Mouse (Mus musculus): ENCODE measurements around the gene Dab1.

GRCm38 (mm10) chr4:104368561-104369021, 749.4 kb downstream of the Dab1 start:
- no peak for TF ChIP-seq POLR2A (IDR thresholded peaks at IDR 0.05; ENCODE audit: control insufficient read depth, low read depth, low read length)
- no peak for TF ChIP-seq CTCF (IDR thresholded peaks at IDR 0.05; ENCODE audit: control insufficient read depth, insufficient read depth, insufficient replicate concordance, low read depth, low read length)
